Mouse (Mus musculus): Measurements from ENCODE around the gene Hif3a.

- TF ChIP-seq HCFC1 (IDR thresholded peaks at IDR 0.05; ENCODE audit: borderline replicate concordance, insufficient read depth, low read length) (no peak), ZNF384 (IDR thresholded peaks at IDR 0.05; ENCODE audit: low read depth, low read length) (no peak)
Measured at GRCm38 (mm10) chr7:17060031-17060781, 2.0 kb downstream of the Hif3a start.

Measured in ES-E14 (cell line).